Mouse (Mus musculus): Measurements from ENCODE around the gene Ubap2l. TPM values are rescaled to one million over a fixed set of nuclear protein-coding genes. Genes with fewer than 3 reads are reported as not detected.

Gene Ubap2l
- polyA plus RNA-seq, 1 experiment = 95.2 TPM

- DNase-seq = no peak
- H3K4me3 ChIP-seq (replicated peaks; ENCODE audit: extremely low read depth, low read depth, low read length) = no peak overlapping the region
- TF ChIP-seq POLR2A (IDR thresholded peaks at IDR 0.05; ENCODE audit: borderline replicate concordance, extremely low read depth, low read depth, low read length) = no peak
- H3K4me1 ChIP-seq (ENCODE audit: control insufficient read depth, insufficient read depth, low read length) = no peaks in the 10 kb centered on the region
- 93% methylated on average over 2 of the region's 2 CpGs for whole genome bisulfite sequencing
Measured at GRCm38 (mm10) chr3:90034653-90035052, 17.8 kb downstream of the Ubap2l start.

GRCm38 (mm10) chr3:90016626-90017025 is 35.8 kb downstream of the Ubap2l start:
- H3K4me1 ChIP-seq (ENCODE audit: control insufficient read depth, insufficient read depth, low read length) = no peaks in the 10 kb centered on the region
- no peak overlapping the region for H3K4me3 ChIP-seq (replicated peaks; ENCODE audit: extremely low read depth, low read depth, low read length)
- WGBS = 89% methylated on average over 4 of the region's 4 CpGs
- DNase-seq = no peak
- TF ChIP-seq POLR2A (IDR thresholded peaks at IDR 0.05; ENCODE audit: borderline replicate concordance, extremely low read depth, low read depth, low read length) (no peak), CTCF (IDR thresholded peaks at IDR 0.05; ENCODE audit: insufficient read depth, low read length) (no peak)

GRCm38 (mm10) chr3:90010291-90010690 is 42.1 kb downstream of the Ubap2l start:
- Histone ChIP-seq H3K4me1 (ENCODE audit: control insufficient read depth, insufficient read depth, low read length) (no peaks in the 10 kb centered on the region), H3K4me3 (replicated peaks; ENCODE audit: extremely low read depth, low read depth, low read length) (no peak overlapping the region)
- TF ChIP-seq POLR2A (IDR thresholded peaks at IDR 0.05; ENCODE audit: borderline replicate concordance, extremely low read depth, low read depth, low read length) (no peak), CTCF (IDR thresholded peaks at IDR 0.05; ENCODE audit: insufficient read depth, low read length) (no peak)
- WGBS = 65% methylated on average over 2 of the region's 2 CpGs
- DNase-seq = no peak

GRCm38 (mm10) chr3:90004091-90004796 is 48.2 kb downstream of the Ubap2l start:
- 47% methylated on average over 3 of the region's 3 CpGs for WGBS
- no peaks in the 10 kb centered on the region for H3K4me1 ChIP-seq (ENCODE audit: control insufficient read depth, insufficient read depth, low read length)
- TF ChIP-seq POLR2A (IDR thresholded peaks at IDR 0.05; ENCODE audit: borderline replicate concordance, extremely low read depth, low read depth, low read length) = no peak
- no peak for TF ChIP-seq CTCF (IDR thresholded peaks at IDR 0.05; ENCODE audit: insufficient read depth, low read length)
- no peak for DNase-seq
- H3K4me3 ChIP-seq (replicated peaks; ENCODE audit: extremely low read depth, low read depth, low read length) = no peak overlapping the region

GRCm38 (mm10) chr3:89999830-90000229 is 52.6 kb downstream of the Ubap2l start:
- TF ChIP-seq POLR2A (IDR thresholded peaks at IDR 0.05; ENCODE audit: borderline replicate concordance, extremely low read depth, low read depth, low read length) = no peak
- no peak for TF ChIP-seq CTCF (IDR thresholded peaks at IDR 0.05; ENCODE audit: insufficient read depth, low read length)
- H3K4me1 ChIP-seq (ENCODE audit: control insufficient read depth, insufficient read depth, low read length) = peaks cover 5% of the 10 kb centered on the region
- DNase-seq = no peak
- H3K4me3 ChIP-seq (replicated peaks; ENCODE audit: extremely low read depth, low read depth, low read length) = no peak overlapping the region
- WGBS = 76% methylated on average over 4 of the region's 4 CpGs

GRCm38 (mm10) chr3:89999090-89999489 is 53.3 kb downstream of the Ubap2l start:
- peaks cover 5% of the 10 kb centered on the region for H3K4me1 ChIP-seq (ENCODE audit: control insufficient read depth, insufficient read depth, low read length)
- 13% methylated on average over 8 of the region's 8 CpGs for WGBS
- TF ChIP-seq POLR2A (IDR thresholded peaks at IDR 0.05; ENCODE audit: borderline replicate concordance, extremely low read depth, low read depth, low read length) (no peak), CTCF (IDR thresholded peaks at IDR 0.05; ENCODE audit: insufficient read depth, low read length) (no peak)
- DNase-seq = no peak
- peak overlapping the region; percentile 87 for H3K4me3 ChIP-seq (replicated peaks; ENCODE audit: extremely low read depth, low read depth, low read length)

GRCm38 (mm10) chr3:89998612-89999054 is 53.8 kb downstream of the Ubap2l start, which contains the start of gene Hax1:
TSS of gene Hax1 (minus strand) at chr3:89998780.
- DNase-seq = peak; percentile 92
- peaks cover 5% of the 10 kb centered on the region for H3K4me1 ChIP-seq (ENCODE audit: control insufficient read depth, insufficient read depth, low read length)
- under 1% methylated on average over 26 of the region's 26 CpGs for WGBS
- H3K4me3 ChIP-seq (replicated peaks; ENCODE audit: extremely low read depth, low read depth, low read length) = peak within 1 kb of the TSS; percentile 87
- TF ChIP-seq CTCF (IDR thresholded peaks at IDR 0.05; ENCODE audit: insufficient read depth, low read length) (no peak), POLR2A (IDR thresholded peaks at IDR 0.05; ENCODE audit: borderline replicate concordance, extremely low read depth, low read depth, low read length) (peak; percentile 86; the same call in 1 of the 2 replicates)

- no peak for DNase-seq
- peak overlapping the region; percentile 87 for H3K4me3 ChIP-seq (replicated peaks; ENCODE audit: extremely low read depth, low read depth, low read length)
- peaks cover 5% of the 10 kb centered on the region for H3K4me1 ChIP-seq (ENCODE audit: control insufficient read depth, insufficient read depth, low read length)
- 10% methylated on average over 23 of the region's 23 CpGs for WGBS
- TF ChIP-seq POLR2A (IDR thresholded peaks at IDR 0.05; ENCODE audit: borderline replicate concordance, extremely low read depth, low read depth, low read length) = no peak
- TF ChIP-seq CTCF (IDR thresholded peaks at IDR 0.05; ENCODE audit: insufficient read depth, low read length) = no peak
Measured at GRCm38 (mm10) chr3:89997791-89998495, 54.5 kb downstream of the Ubap2l start.

GRCm38 (mm10) chr3:89994807-89995515 is 57.5 kb downstream of the Ubap2l start:
- no peak for TF ChIP-seq POLR2A (IDR thresholded peaks at IDR 0.05; ENCODE audit: borderline replicate concordance, extremely low read depth, low read depth, low read length)
- TF ChIP-seq CTCF (IDR thresholded peaks at IDR 0.05; ENCODE audit: insufficient read depth, low read length) = no peak
- WGBS = 87% methylated on average over 5 of the region's 5 CpGs
- no peak overlapping the region for H3K4me3 ChIP-seq (replicated peaks; ENCODE audit: extremely low read depth, low read depth, low read length)
- H3K4me1 ChIP-seq (ENCODE audit: control insufficient read depth, insufficient read depth, low read length) = peaks cover 5% of the 10 kb centered on the region
- DNase-seq = no peak

All from lung, adult 2 months (tissue).